Mouse (Mus musculus): ENCODE results near the gene Pafah1b1. TPM values are rescaled to one million over a fixed set of nuclear protein-coding genes. Genes with fewer than 3 reads are reported as not detected.

Pafah1b1 gene
- total RNA-seq (2021) = 100 to 1,000 TPM; 110 to 113 TPM
- long read RNA-seq, experiment 1, full-length matches to known transcripts = 46 of 52 reads
- long read RNA-seq, experiment 1, partial matches to known transcripts = 3 of 52 reads
- long read RNA-seq, experiment 1, other reads (novel, unspliced or antisense) = 3 of 52 reads
- long read RNA-seq, experiment 2, full-length matches to known transcripts = 52 of 58 reads
- long read RNA-seq, experiment 2, partial matches to known transcripts = 2 of 58 reads
- long read RNA-seq, experiment 2, other reads (novel, unspliced or antisense) = 4 of 58 reads

DNA sequence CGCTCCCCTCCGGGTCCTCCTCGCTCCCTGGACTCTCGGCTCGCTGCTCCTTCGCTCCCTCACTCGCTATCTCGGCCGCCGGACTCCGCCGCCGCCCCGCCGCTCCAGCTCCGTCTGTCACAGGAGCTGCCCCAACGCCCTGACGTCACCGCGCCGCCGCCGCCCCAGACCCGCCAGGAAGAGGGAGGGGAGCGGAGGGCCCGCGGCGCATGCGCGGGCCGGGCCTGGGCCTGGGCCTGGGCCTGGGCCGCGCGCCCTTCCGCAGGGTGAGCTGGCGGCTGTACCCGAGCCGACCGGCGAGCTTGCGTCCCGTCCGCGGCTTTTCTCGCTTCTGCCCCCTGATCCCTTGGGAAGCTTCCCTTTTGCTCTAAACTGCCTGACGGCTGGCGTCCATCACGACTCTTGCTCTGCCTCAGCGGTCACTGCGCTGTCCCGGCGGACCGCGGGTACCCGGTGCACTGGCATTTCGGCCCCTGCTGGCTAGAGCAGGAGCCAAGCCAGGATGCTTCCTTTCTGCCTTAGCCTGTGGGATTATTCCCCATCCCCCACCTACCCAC lies at the start of gene Pafah1b1:
Gene Pafah1b1, minus strand, starts transcription at position 436 of the 557 bp plus-strand sequence.
- DNase-seq = peak; percentile 97

DNA sequence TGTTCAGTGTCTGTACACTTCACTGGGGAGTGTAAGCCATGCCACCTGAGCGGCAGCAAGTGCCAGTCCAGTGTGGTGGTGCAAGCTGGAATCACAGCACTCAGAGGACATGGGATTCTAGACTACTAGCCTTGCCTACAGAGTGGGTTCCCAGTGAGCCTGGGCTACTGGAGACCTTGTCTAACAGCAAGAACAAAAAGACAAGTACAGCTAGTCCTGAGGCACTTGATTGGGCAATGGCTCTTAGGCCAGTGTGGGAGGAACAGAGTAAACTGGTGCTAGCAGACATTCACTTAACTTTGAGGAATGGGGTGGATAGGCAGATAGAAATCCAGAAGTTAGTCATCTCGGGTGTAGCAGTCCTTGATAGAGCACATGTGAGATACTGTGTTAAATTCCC lies 47.9 kb upstream of the Pafah1b1 start:
- DNase-seq = no peak

DNA sequence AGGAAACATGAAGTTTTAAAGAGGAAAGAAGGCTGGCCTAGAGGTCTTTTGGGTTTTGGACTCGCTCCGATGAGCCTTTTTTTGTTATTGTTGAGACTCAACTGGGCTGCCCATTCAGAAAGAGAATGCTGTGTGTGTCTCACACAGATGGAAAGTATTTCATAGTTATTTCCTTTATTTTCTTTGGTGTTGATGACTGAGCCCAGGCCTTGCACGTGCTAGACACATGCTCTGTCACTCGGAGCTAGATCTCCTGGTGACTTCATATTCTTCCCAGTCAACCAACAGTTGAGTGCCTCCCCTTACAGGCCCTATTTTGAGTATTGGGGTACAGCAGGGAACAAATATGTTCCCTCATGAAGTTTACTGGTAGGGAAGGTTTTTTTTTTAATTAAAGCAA lies 47.2 kb upstream of the Pafah1b1 start:
- DNase-seq = no peak

DNA sequence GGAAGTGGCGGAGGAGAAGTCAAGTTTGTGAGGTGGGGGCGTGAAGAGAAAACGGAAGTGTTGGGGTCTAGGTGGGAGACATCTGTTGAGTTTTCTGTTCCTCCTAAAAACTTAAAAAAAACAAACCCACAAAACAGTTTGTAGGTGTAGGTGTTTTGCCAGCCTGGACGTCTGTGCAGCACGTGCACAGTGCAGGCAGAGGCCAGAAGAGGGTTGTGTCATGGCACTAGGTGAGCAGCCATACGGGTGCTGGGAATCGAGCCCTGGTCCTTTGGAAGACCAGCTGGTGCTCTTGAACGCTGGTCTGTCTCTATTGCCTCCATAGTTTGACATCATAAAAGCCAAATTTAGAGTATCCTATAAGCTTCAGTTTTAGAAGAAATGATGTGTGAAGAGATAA lies 46.8 kb upstream of the Pafah1b1 start:
- no peak for DNase-seq

DNA sequence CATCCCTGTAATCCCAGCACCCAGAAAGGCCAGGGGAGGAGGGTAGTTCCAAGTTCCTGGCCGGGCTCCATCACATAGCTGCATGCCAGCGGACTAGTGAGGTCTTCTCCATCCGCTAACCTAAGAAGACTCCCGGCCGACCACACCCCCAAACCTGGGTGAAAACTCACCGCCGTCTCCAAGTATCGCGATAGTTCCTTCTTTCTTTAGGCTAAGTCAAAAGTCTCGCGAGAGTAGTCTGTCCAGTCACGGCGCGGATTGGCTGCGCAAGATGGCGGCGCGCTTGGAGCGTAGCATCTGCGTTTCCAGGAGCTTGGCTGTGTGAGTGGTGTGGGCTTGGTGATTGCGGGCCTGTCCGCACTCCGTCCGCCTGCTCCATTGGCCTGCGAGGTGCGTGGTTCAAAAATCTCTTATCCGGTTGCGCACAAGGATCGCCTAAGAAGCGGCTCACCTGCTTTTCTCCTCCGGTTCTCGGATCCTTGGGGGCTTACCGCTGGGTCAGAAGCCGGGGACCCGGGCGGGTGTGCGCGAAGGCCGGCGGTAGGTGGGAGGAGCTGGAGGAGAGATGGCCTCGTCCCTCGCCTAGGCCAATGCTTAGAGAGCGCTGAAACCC lies 46.2 kb upstream of the Pafah1b1 start, which contains the start of gene Mettl16:
Gene Mettl16, plus strand, starts transcription at position 236 of the 613 bp plus-strand sequence.
- DNase-seq = peak; percentile 85

DNA sequence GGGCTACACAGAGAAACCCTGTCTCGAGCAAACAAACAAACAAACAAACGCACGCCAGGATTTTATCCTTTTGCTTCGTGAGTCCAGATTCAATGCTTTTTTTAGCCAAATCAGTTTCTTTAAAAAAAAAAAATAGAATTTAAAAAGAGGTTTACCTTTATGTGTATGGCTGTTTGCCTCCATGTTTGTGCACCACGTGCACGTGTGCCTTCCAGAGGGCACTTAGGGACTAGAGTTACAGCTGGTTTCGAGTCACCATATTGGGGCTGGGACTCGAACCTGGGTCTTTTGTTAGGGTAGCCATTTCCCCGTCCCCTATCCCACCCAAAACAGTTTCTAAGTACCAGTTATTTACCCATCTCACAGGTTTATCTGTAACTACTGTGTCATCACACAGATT lies 45.6 kb upstream of the Pafah1b1 start:
- no peak for DNase-seq

DNA sequence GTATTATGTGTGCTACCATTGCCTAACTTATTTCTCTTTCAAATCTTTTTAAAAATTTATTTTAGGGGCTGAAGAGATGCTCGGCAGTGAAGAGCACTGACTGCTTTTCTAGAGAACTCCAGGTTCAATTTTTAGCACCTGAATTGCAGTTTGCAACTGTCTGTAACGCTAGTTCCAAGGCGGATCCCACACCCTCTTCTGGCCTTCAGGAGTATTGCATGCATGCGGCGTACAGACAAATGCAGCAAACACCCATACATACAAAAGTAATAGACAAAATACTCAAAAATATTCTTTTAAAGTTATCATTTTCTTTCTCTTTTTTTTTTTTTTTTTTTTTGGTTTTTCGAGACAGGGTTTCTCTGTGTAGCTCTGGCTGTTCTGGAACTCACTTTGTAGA lies 43.6 kb upstream of the Pafah1b1 start:
- DNase-seq = peak; percentile 23

DNA sequence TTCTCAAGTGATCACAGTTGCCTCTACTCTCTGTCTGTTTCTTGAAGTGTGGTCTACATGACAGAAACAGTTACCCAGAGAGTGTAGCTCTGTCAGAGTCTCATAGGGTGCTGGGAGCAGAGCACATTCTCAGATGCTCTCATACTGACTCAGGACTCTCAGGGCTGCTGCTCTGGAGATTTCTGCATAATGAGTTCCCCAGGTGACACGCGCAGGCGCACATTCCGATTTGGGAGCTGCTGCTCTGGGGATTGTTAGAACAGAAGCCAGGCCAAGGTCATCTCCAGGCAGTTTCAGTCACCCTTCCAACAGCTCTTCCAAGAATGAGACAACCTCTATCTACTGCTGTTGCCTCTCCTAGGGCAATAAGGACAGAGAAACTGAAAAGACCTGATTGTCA lies 43.0 kb upstream of the Pafah1b1 start:
- no peak for DNase-seq

DNA sequence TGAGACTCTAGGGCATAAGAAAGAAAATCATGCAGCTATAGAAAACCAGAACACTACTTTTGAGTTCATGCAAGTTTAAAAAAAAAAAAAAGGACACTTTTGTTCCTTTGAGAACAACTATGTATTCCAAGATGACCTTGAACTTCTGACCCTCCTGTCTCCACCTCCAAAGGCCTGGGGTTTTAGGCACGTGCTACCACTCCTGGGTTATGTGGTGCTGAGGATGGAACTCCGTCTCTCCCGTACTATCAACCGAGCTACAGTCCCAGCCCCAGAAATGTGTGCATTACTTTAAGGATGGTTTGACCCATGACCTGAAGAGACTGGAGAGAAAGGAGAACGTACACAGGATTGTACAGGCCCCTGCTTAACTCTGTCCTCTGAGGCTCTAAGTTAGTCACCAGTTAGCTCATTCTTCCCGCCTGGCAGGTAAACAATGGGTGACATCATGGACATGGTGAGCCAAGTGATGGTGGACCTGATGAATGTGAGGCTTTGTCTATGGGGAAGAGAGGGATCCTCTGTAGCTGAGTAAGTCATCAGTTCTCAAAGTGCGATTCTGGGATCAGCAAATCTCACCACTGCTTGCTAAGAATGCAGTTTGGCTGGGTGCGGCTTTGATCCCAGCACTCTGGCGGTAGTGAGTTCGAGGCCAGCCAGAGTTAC lies 39.6 kb upstream of the Pafah1b1 start:
- no peak for DNase-seq

DNA sequence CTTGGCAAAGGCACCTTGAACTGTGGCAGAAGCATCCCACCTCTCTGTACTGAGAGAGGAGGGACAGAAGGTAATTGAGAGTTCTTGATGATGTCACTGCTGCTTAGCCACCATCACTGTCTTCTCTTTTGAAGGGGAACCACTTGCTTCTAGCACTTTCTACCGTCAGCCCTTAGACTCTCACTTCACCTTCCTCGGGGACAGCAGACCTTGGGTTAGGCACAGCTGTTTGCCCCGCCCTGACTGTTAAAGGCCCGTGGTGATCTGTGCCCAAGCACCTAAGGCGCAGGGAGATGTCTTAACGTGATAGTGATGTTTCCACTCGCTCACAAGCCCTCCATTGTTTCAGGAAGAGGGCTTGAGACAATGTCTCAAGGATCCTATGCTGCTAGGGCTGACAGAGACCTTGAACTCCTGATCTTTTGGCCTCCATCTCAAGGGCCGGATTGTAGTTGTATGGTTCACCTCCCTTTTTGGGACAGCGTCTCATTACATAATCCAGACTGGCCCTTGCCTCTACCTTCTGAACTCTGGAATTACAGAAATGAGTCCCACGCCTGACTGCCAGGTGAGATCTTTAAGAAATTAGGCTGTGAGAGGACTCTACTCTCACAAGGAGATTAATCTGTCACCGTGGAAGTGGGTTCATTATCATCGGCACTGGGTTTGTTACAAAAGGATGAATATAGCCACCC lies 36.7 kb upstream of the Pafah1b1 start:
- no peak for DNase-seq

DNA sequence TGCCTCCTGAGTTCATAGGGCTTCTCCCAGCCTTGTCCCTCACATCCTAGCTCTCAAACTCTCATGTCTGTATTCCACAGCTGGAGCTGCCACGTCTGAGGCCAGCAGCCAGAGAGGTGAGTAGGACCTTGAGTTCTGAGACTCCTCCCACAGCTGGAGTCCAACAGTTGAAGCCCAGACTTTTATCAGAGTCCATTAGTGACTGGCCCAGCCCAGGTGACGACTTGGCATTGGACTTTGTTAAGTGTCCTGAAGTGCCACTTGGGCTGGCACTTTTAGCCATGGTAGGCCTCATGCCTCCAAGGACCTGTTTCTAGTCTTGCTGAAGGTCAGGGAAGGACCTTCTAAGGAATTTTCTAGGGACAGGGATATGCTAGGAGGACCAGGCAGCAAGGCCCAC lies 32.2 kb upstream of the Pafah1b1 start:
- no peak for DNase-seq

DNA sequence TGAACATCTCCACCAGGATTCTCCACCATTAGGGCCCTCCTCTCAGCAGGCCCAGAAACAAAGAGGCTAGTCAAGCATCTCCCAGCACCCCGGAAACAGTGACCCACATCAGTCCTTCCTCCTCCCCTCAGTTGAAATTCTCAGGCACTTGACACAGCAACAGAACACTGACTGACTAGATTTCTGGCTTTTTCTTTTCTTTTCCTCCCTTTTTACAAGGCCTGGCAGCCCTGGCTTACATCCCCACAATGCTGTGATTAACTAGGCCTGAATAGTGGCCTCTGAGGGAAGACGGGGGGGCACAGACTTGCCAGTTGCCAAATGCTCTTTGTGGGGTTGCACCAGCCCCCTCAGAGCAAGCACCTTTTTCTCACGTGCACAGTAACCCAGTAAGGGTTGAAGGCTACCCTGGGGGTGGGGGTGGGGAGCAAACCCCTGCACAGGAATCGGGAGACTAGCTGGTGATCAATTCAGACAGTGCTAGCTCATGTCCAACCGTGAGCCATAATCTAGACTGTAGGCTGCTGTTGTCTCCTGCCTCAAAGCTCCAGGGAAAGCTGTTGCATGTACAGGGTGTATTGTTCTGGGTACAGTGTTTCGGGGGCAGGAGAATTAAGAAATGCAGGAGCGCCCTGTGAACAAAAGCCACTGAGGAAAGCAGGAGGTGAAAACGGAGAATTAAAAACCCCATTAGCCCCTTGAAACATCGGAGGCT lies 27.0 kb upstream of the Pafah1b1 start:
- no peak for DNase-seq

DNA sequence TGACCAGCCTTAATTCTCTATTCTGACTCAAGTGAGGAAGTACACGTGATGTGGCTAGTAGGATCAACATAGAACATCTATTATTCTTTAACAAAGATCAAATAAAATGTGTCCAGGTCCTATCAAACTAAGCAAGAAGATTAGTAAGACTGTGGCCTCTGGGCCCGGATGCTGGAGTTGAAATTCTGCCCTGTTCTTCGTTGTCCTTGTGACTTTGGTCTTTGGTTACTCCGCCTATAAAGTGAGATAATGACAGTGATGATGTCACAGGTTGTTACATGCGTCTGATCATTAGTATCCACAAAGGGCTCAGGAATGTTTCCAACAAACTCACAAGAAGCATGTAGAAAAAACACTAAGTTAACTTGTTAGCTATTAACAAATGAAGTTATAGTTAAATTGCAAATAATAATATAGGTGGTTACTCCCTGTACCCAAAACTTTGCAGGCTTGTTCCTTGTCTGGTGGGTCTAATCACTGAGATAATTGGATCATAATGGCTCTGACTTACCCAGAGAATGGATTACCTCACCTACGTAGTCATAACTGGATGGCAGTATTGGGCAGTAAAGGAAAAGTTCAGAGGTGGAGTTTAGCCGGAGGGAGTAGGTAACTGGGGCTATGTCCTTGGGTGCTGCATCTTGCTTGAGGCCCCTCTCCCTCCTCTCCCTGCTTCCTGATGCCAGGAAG lies 26.3 kb upstream of the Pafah1b1 start:
- DNase-seq = no peak

DNA sequence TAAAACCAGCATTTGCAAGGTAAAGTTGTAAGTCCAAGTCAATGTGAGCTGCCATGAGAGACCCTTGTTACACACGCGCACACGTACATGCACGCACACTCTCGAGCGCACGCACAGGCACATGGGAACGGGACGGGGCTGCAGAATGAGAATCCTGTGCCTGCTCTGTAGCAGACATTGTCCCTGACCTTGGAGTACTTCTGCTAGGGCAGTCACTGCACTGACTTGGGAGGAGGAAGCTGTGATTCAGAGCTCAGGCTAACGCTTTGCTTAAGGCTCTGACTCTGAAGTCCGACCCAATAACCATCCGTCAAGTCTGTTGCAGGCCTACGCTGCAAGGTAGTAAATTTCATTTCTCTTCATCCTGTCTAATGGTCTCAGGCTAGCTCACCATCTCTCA lies 24.8 kb upstream of the Pafah1b1 start:
- DNase-seq = no peak

DNA sequence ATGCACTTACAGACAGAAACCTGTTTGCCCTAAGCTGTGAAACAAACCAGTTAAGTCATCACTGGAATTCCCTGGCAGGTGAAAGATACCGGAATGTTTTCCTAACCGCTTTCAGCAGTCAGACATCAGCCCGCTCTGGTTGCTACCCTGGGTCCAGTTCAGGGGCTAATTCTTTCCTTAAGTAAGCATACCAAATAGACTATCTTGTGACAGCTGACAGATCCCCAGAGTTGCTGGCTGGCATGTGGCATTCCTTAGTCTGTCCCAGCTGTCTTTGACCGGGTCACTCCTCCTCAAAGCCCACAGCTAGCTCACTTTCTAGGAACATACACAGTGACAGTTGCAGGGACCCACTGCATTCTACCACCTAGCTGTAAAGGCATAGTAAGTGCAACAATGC lies 23.6 kb upstream of the Pafah1b1 start:
- DNase-seq = peak; percentile 16

DNA sequence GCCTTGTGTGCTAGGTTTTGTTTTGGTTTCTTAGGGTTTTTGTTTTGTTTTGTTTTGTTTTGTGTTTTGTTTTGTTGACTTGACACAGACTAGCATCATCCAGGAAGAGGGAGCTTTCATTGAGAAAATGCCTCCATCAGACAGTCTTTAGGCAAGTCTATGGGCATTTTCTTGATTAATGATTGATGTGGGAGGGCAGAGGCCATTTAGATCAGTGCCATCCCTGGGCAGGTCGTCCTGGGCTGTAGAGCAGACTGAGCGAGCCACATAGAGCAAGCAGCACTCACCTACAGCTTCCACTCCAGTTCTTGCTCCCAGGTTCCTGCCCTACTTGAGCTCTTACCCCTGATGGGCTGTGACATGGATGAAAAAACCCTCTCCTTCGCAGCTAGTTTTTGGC lies 13.4 kb upstream of the Pafah1b1 start:
- no peak for DNase-seq

DNA sequence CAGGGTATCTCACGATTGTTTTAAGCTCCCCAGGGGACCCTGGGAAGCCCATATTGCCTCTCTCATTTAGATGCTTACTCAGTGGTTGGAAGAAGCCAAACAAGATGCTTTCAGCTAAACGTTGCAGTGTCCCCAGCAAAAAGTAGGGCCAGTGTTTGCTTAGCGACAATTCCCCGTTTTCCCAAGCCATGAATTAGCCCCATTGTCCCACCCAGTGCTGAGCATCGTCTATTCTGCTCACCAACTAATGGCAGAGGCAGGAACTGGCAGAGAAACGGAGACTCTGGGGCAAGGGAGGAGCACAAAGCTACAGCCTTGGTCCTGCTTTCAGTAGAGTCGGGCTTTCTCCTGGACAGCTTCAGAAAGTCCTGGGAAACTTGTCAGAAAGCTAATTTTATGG lies 10.4 kb upstream of the Pafah1b1 start:
- no peak for DNase-seq

DNA sequence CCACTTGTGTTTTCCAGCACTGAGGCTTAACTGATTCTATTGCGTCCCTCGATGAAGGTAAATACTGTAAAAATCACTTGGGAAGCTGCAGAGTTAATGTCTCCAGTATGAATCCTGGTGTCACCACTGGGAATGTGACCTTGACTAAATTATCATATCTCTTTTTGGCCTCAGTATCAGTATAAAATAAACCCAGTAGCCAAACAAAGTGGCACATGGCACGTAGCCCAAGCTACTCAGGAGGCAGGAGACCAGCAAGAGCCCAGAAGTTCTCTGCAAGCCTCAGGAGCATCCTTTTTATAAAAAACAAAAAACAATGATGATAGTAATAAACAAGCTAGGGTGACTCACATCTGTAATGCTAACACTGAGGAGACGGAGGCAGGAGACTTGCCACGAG lies 711 bp upstream of the Pafah1b1 start:
- DNase-seq = no peak

DNA sequence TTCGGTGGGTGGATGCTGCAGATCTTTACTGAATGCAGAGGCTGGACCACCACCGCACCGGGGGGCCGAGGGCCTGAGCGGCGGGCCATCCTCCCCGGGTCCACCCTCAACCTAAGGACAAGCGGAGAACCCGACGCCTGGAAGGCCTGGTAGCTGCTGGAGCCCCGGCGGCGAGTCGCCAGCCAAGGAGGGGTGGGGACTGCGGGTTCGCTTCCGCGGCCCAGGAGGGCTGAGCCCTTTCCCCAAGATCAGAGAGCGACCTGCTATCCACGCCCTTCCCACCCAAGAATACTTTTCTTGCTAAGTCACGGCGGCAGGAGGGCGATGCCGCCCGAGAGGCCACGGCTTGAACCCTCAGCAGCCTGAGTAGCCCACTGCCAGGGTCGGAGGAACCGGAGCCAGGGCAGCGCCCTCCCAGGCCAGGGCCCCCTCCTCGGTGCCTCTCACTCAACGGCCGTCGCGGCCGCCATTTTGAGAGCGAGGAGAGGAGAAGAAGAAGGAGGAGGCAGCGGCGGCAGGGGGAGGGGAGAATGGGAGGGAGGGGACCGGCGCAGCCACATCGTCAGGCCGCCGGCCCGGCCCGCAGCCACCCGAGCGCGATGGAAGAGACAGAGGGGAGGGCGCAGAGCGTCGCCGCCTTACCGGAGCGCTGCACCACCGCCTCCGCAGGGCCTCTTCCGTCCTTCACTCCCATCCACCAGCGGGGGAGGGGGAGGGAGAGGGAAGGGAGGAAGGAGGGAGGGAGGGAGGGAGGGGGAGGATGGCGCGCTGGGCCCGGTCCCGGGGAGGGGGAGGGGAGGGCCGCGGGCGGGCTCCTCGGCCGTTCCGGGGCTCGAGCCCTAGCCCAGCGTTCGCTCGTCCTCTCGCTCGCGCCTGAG lies 874 bp downstream of the Pafah1b1 start:
- DNase-seq = peak; percentile 81

DNA sequence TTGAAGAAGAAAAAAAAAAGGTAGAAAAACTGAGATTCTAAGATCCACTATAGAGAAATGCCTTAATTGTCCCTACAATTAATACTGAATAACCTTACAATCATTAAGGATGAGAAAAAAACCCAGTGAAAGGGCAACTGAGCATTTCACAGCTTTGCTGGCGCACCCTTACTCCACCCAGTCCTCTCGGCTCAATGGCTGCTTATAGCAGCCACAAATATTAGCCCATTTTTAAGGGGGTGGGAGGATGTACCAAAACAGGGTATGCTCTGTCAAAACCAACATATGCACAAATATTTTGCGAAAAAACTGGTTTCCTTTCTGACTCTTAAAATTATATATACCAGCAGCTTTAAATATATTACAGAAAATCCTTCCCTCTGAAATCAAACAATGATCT lies 2.5 kb downstream of the Pafah1b1 start:
- DNase-seq = no peak

All from gastrocnemius, postnatal 10 days (tissue).